Mouse (Mus musculus) megakaryocyte, embryonic 14.5 days (primary cell): ENCODE data around the gene Grm6.

Experiments used
- FLI1 ChIP-seq: IDR thresholded peaks from 2 replicates; pipeline ENCODE4 v1.6.1; 2012; ENCODE audit warnings: low read length, inconsistent platforms, mixed read lengths
- GATA1 ChIP-seq: IDR thresholded peaks from 3 replicates; pipeline ENCODE4 v1.6.1; 2012; ENCODE audit warnings: mixed read lengths, low read length, inconsistent platforms, borderline replicate concordance

GRCm38 (mm10) chr11:50886231-50886932, 35.9 kb downstream of the Grm6 start:
- TF ChIP-seq GATA1 (no peak), FLI1 (no peak)
